Mouse (Mus musculus) ES-Bruce4 (cell line): Measurements from ENCODE around the gene Atp11a.

ENCODE experiments used
- CTCF ChIP-seq: IDR thresholded peaks from one replicate; pipeline ENCODE4 v1.8.1; 2011; ENCODE audit warnings: low read depth, low read length
- EP300 ChIP-seq: IDR thresholded peaks from 2 replicates; pipeline ENCODE4 v1.6.1; 2011; ENCODE audit warnings: low read depth, low read length; ENCODE audit not compliant: insufficient read depth
- POLR2A ChIP-seq: IDR thresholded peaks from one replicate; pipeline ENCODE4 v1.8.1; 2011; ENCODE audit warnings: low read length; ENCODE audit not compliant: insufficient read depth

- TF ChIP-seq CTCF (no peak), POLR2A (no peak), EP300 (no peak)
These were observed 138.1 kb downstream of the Atp11a start for GRCm38 (mm10) chr8:12894783-12895534.
